Mouse (Mus musculus) adrenal gland, postnatal 4 days (tissue): ENCODE results near the gene Nhp2. TPM values are rescaled to one million over a fixed set of nuclear protein-coding genes. Genes with fewer than 3 reads are reported as not detected.
"Not testable (repeated sequence)": the region's sequence is repeated elsewhere in the genome, so short reads cannot be mapped to it uniquely, and the experiment has no call there.

Source experiments
- DNase-seq, 2 experiments: peaks; one replicate each; pipeline ENCODE4 v3.0.0; 2021 to 2022; ENCODE audit warnings: low spot score in 2 of 2, mixed read lengths in 2 of 2
- total RNA-seq, 2 experiments: library from RNA; stranded (reverse); gene quantifications; 2 replicates each; pipeline ENCODE4 v1.2.3; 2021

Gene Nhp2
- total RNA-seq, 2 experiments from 2014 or later = 73.2 to 74.9 TPM

- DNase-seq = no peak
Observed at GRCm38 (mm10) chr11:51653736-51654135, 34.2 kb downstream of the Nhp2 start.

GRCm38 (mm10) chr11:51654891-51655290 is 35.4 kb downstream of the Nhp2 start:
- no peak for DNase-seq

GRCm38 (mm10) chr11:51656798-51657521 is 37.4 kb downstream of the Nhp2 start:
- no peak for DNase-seq

GRCm38 (mm10) chr11:51658291-51658690 is 38.8 kb downstream of the Nhp2 start:
- DNase-seq = no peak

- no peak for DNase-seq
Observed at GRCm38 (mm10) chr11:51658705-51659104, 39.2 kb downstream of the Nhp2 start.

- no peak for DNase-seq
Observed at GRCm38 (mm10) chr11:51661867-51662365, 42.4 kb downstream of the Nhp2 start.

- DNase-seq = no peak
Observed at GRCm38 (mm10) chr11:51662632-51663031, 43.1 kb downstream of the Nhp2 start.

- not testable (repeated sequence) for DNase-seq
Observed at GRCm38 (mm10) chr11:51664747-51665146, 45.2 kb downstream of the Nhp2 start.

- DNase-seq = no peak
Observed at GRCm38 (mm10) chr11:51670846-51671245, 51.3 kb downstream of the Nhp2 start.

- no peak for DNase-seq
Observed at GRCm38 (mm10) chr11:51671376-51671775, 51.8 kb downstream of the Nhp2 start.

GRCm38 (mm10) chr11:51673291-51673690 is 53.8 kb downstream of the Nhp2 start:
- DNase-seq = no peak

Other genes starting within 250 kb of the Nhp2 start
- gene Phykpl, start 35.0 kb upstream of the Nhp2 start, total RNA-seq = 10 to 100 TPM; 39.2 to 42.2 TPM
- 100 to 1,000 TPM; 350 to 387 TPM for gene Hnrnpab, start 12.9 kb upstream of the Nhp2 start, total RNA-seq
- gene Rmnd5b, start 16.2 kb downstream of the Nhp2 start, total RNA-seq = 10 to 100 TPM; 41.5 to 50.0 TPM
- 10 to 100 TPM; 19.8 to 26.5 TPM for gene N4bp3, start 31.1 kb downstream of the Nhp2 start, total RNA-seq
- 1 to 10 TPM; 3.5 to 4.1 TPM for gene D930048N14Rik, start 31.2 kb downstream of the Nhp2 start, total RNA-seq
- 10 to 100 TPM; 44.8 to 45.4 TPM for gene 0610009B22Rik, start 69.1 kb downstream of the Nhp2 start, total RNA-seq
- gene Sec24a, start 143.9 kb downstream of the Nhp2 start, total RNA-seq = 10 to 100 TPM; 31.8 to 33.1 TPM
- 10 to 100 TPM; 68.7 to 79.2 TPM for gene Sar1b, start 144.0 kb downstream of the Nhp2 start, total RNA-seq
- 10 to 100 TPM; 16.0 to 16.2 TPM for gene Jade2, start 237.9 kb downstream of the Nhp2 start, total RNA-seq